Comparison of ENCODE assay signal across 19 mouse cellular contexts in genomic region chr9:26985668-26986277, GRCm38 (mm10).
"Had no signal": no experiment of that assay in that cellular context is flagged by ENCODE, and none has a peak within 500 bp of the region (broad histone marks: within the 10 kb centered on the region; RNA-seq: fewer than 3 reads in every experiment).

No protein-coding gene starts in this region.

- H3K4me1 ChIP-seq: limb, embryonic 12.5 days; limb, embryonic 15.5 days had no signal

- H3K4me3 ChIP-seq: limb, embryonic 12.5 days; limb, embryonic 15.5 days had no signal

- DNase-seq: kidney, adult 2 months; kidney, postnatal 36 days; left cerebral cortex, postnatal 4 days; liver, postnatal 0 days; lung, embryonic 14.5 days; lung, postnatal 10 days; lung, postnatal 36 days; midbrain, embryonic 14.5 days; retina, postnatal 1 day; thymus, adult 2 months; thymus, postnatal 14 days; thymus, postnatal 4 days had no signal

- H3K9ac ChIP-seq: limb, embryonic 12.5 days; limb, embryonic 15.5 days; liver, embryonic 14.5 days; liver, postnatal 0 days; lung, embryonic 14.5 days had no signal

- H3K9me3 ChIP-seq: limb, embryonic 12.5 days; limb, embryonic 15.5 days had no signal

- ATAC-seq: intestine, embryonic 16.5 days; liver, postnatal 0 days had no signal

- H3K27ac ChIP-seq: kidney, postnatal 0 days; limb, embryonic 12.5 days; limb, embryonic 15.5 days; liver, embryonic 14.5 days had no signal

- H3K27me3 ChIP-seq: limb, embryonic 12.5 days; limb, embryonic 15.5 days had no signal

- H3K4me2 ChIP-seq: limb, embryonic 12.5 days; limb, embryonic 15.5 days; liver, embryonic 11.5 days; lung, embryonic 14.5 days; midbrain, embryonic 11.5 days had no signal
